Mouse (Mus musculus) kidney, adult 2 months (tissue): Measurements from ENCODE around the gene Ephb4.

ENCODE experiments used
- CTCF ChIP-seq: fragments of 200-500 bp; conservative IDR thresholded peaks from 2 replicates; pipeline ENCODE4 v1.5.1; 2011; ENCODE audit warnings: low read depth, mild to moderate bottlenecking, control low read depth, low read length, moderate library complexity, mixed read lengths; ENCODE audit not compliant: insufficient read depth, insufficient read length
- POLR2A ChIP-seq: fragments of 200-500 bp; IDR thresholded peaks from one replicate; pipeline ENCODE4 v1.6.1; 2011; ENCODE audit warnings: low read depth, low read length, control low read depth

GRCm38 (mm10) chr5:137320996-137321395 lies 28.9 kb upstream of the Ephb4 start:
- TF ChIP-seq POLR2A: no peak
- TF ChIP-seq CTCF: no peak
